Mouse (Mus musculus): ENCODE measurements around the gene Shisa2. TPM values are rescaled to one million over a fixed set of nuclear protein-coding genes. Genes with fewer than 3 reads are reported as not detected.

Gene Shisa2
- polyA plus RNA-seq, 1 experiment = 3.1 TPM

DNA sequence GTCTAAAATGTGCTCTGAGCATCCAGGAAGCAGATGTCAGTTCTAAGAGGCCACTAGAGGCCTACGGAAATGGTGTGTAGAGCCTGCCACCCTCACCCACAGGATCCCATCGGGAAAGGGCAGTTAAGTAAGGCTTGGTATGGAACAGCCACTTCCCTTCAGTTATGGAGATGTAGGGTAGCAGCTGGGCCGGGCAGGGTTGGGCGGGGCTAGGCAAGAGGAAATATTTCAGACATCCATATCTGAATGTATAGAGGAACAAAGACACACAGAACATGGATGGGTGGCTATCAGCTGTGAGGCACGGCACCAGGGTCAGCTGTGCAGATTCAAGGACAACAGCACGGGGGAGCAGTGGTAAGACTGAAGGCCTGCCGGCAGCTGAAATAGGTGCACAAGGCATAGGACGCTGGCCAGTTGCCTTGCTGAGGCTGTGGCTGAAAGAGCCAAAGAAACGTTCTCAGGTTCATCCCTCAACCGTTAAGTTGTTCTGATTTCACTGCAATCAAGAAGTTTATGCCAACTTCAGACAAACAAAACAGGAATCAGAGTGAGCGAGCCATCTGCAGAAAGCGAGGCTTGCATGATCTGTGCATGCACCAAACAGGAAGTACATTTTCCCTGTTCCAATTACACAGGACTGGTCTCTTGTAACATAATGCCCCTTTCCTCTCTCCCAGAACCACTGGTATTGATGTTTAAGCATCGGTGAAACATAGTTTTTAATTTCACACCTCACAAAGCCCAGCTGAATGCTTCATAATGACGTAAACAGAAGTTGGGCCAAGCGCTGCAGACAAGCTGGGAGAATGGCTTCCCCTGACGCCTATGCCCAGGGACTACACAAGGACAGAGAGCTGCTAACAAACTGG is 22.0 kb downstream of the Shisa2 start:
- no peak for DNase-seq
- TF ChIP-seq CTCF (IDR thresholded peaks at IDR 0.05; ENCODE audit: borderline replicate concordance, insufficient read depth, low read depth, low read length) = no peak
- TF ChIP-seq POLR2A (IDR thresholded peaks at IDR 0.05; ENCODE audit: borderline replicate concordance, insufficient read depth, low read length) = no peak
- Histone ChIP-seq H3K4me3 (replicated peaks; ENCODE audit: insufficient read depth, low read depth, low read length) (no peak overlapping the region), H3K27me3 (ENCODE audit: control insufficient read depth, insufficient read depth, low read length) (no peaks in the 10 kb centered on the region), H3K4me1 (ENCODE audit: control insufficient read depth, insufficient read depth, low read length) (no peaks in the 10 kb centered on the region), H3K27ac (ENCODE audit: insufficient read depth, low read length) (no peak overlapping the region)
- 60% methylated on average over 16 of the region's 16 CpGs for WGBS

DNA sequence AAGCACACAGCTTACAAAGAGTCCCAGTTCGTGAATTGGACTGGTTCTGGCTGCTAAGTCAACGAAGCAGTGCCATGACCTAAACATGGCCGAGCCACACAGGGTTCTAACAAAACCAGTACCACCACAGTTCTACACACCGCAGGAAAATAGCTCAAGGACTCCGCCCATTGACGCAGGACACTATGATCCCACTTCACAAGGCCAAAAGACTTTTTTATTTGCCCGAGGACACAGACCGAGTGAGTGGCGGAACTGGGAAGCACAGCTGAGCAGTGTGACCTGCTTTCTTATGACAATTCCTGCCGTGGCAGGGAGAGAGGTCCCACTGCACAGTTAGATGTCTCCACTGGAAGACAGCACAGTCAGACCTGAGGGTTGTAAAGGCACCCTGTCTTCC is 23.5 kb downstream of the Shisa2 start:
- WGBS = 84% methylated on average over 10 of the region's 10 CpGs

DNA sequence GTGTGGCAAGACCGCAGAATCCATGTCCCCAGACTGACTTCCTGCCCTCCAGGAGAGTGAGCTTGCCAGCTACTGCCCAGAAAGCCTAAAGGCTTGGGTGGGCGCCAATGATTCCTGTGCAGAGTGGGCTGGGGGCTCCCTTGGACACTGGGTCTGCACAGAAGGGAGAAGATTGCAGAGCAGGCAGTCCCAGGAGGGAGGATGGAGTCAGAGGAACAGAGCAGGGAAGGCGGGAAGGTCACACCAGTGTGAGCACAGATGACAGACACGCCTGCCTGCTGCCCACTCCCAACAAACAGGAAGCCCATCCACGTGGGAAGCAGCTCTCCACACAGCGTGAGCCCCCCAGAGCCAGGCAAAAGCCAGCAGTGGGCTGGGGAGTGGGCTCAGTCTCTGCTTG is 24.2 kb downstream of the Shisa2 start:
- Histone ChIP-seq H3K4me1 (ENCODE audit: control insufficient read depth, insufficient read depth, low read length) (no peaks in the 10 kb centered on the region), H3K27me3 (ENCODE audit: control insufficient read depth, insufficient read depth, low read length) (no peaks in the 10 kb centered on the region), H3K27ac (ENCODE audit: insufficient read depth, low read length) (no peak overlapping the region), H3K4me3 (replicated peaks; ENCODE audit: insufficient read depth, low read depth, low read length) (no peak overlapping the region)
- DNase-seq = no peak
- 26% methylated on average over 6 of the region's 6 CpGs for WGBS
- TF ChIP-seq POLR2A (IDR thresholded peaks at IDR 0.05; ENCODE audit: borderline replicate concordance, insufficient read depth, low read length) (no peak), CTCF (IDR thresholded peaks at IDR 0.05; ENCODE audit: borderline replicate concordance, insufficient read depth, low read depth, low read length) (no peak)

More for the DNA sequence above, 23.5 kb downstream of the Shisa2 start:
- no peak for TF ChIP-seq CTCF (IDR thresholded peaks at IDR 0.05; ENCODE audit: borderline replicate concordance, insufficient read depth, low read depth, low read length)
- TF ChIP-seq POLR2A (IDR thresholded peaks at IDR 0.05; ENCODE audit: borderline replicate concordance, insufficient read depth, low read length) = no peak
- H3K27ac ChIP-seq (ENCODE audit: insufficient read depth, low read length) = no peak overlapping the region
- no peaks in the 10 kb centered on the region for H3K4me1 ChIP-seq (ENCODE audit: control insufficient read depth, insufficient read depth, low read length)
- no peaks in the 10 kb centered on the region for H3K27me3 ChIP-seq (ENCODE audit: control insufficient read depth, insufficient read depth, low read length)
- no peak for DNase-seq
- H3K4me3 ChIP-seq (replicated peaks; ENCODE audit: insufficient read depth, low read depth, low read length) = no peak overlapping the region

DNA sequence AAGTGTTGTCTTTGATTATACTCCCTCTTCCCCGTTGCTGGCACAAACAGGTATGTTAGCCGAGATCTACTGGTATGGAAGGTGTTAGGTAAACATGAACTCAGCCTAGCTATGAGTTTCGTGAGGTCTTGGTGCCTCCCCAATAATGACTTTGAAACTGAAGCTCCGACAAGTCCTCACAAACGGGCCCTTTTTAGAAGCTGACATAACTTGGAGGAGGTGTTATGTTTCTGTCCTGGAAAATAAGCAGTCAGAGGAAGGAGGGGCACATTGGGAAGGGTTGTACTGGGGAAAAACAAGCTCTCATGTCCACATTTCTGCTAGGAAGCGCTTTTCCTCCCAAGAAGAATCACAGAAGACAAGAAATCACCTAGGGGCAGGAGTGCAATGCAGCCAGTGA is 31.5 kb downstream of the Shisa2 start:
- H3K27me3 ChIP-seq (ENCODE audit: control insufficient read depth, insufficient read depth, low read length) = no peaks in the 10 kb centered on the region
- no peak for DNase-seq

DNA sequence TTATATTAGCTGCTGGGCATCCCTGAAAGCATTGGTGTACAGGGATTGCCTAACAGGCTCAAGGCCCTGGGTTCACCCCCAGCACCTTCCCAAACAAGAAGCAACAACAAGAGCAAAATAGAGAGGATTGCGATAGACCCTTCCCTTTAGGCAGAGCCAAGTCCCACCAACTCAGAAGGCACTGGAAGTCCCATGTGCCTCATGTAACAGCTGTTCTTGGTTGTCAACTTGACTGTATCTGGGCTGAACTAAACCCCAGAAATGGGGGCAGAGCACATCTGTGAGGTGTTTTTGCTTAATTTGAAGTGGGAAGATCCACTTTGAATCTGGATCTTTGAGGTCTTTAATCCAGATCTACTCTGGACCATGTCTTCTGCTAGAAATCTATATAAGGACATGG is 32.0 kb downstream of the Shisa2 start:
- H3K4me1 ChIP-seq (ENCODE audit: control insufficient read depth, insufficient read depth, low read length) = no peaks in the 10 kb centered on the region
- no peaks in the 10 kb centered on the region for H3K27me3 ChIP-seq (ENCODE audit: control insufficient read depth, insufficient read depth, low read length)
- no peak overlapping the region for H3K4me3 ChIP-seq (replicated peaks; ENCODE audit: insufficient read depth, low read depth, low read length)
- no peak for TF ChIP-seq CTCF (IDR thresholded peaks at IDR 0.05; ENCODE audit: borderline replicate concordance, insufficient read depth, low read depth, low read length)
- TF ChIP-seq POLR2A (IDR thresholded peaks at IDR 0.05; ENCODE audit: borderline replicate concordance, insufficient read depth, low read length) = no peak
- WGBS = 89% methylated on average over 1 of the region's 1 CpGs
- no peak overlapping the region for H3K27ac ChIP-seq (ENCODE audit: insufficient read depth, low read length)
- DNase-seq = no peak

More for the DNA sequence above, 31.5 kb downstream of the Shisa2 start:
- H3K27ac ChIP-seq (ENCODE audit: insufficient read depth, low read length) = no peak overlapping the region
- H3K4me1 ChIP-seq (ENCODE audit: control insufficient read depth, insufficient read depth, low read length) = no peaks in the 10 kb centered on the region
- TF ChIP-seq CTCF (IDR thresholded peaks at IDR 0.05; ENCODE audit: borderline replicate concordance, insufficient read depth, low read depth, low read length) (no peak), POLR2A (IDR thresholded peaks at IDR 0.05; ENCODE audit: borderline replicate concordance, insufficient read depth, low read length) (no peak)
- WGBS = 90% methylated on average over 6 of the region's 6 CpGs
- no peak overlapping the region for H3K4me3 ChIP-seq (replicated peaks; ENCODE audit: insufficient read depth, low read depth, low read length)

DNA sequence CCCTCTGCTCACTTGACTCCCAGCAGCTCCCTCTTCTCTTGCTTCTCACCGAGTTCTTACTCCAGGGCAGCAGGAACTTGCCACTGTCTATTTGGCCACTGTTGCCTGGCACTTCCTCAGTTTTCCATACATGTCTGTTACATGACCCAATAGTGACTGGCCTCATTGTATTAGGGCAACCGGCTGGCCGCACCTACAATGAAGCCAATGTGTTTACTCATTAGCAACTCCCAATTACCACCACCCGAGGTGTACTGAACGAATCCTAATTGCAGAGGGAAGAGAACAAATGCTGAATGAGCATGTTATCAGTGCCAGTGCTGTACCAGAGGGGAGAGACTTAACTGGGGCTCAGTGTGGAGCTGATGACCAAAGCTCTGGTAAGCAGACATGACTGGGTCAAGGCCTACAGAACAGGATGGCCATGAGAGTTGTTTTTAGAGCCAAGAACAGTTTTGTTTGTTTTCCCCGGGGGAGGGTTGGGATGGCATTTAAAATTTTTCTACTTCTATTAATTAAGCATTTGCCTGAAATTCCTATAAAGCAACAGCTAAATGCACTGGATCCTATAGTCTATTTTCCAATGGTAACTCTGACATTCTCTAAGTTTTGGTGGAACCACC is 47.9 kb downstream of the Shisa2 start:
- 73% methylated on average over 6 of the region's 6 CpGs for WGBS
- DNase-seq = no peak
- Histone ChIP-seq H3K4me3 (replicated peaks; ENCODE audit: insufficient read depth, low read depth, low read length) (no peak overlapping the region), H3K27ac (ENCODE audit: insufficient read depth, low read length) (no peak overlapping the region), H3K27me3 (ENCODE audit: control insufficient read depth, insufficient read depth, low read length) (no peaks in the 10 kb centered on the region), H3K4me1 (ENCODE audit: control insufficient read depth, insufficient read depth, low read length) (no peaks in the 10 kb centered on the region)
- TF ChIP-seq POLR2A (IDR thresholded peaks at IDR 0.05; ENCODE audit: borderline replicate concordance, insufficient read depth, low read length) = no peak
- no peak for TF ChIP-seq CTCF (IDR thresholded peaks at IDR 0.05; ENCODE audit: borderline replicate concordance, insufficient read depth, low read depth, low read length)

DNA sequence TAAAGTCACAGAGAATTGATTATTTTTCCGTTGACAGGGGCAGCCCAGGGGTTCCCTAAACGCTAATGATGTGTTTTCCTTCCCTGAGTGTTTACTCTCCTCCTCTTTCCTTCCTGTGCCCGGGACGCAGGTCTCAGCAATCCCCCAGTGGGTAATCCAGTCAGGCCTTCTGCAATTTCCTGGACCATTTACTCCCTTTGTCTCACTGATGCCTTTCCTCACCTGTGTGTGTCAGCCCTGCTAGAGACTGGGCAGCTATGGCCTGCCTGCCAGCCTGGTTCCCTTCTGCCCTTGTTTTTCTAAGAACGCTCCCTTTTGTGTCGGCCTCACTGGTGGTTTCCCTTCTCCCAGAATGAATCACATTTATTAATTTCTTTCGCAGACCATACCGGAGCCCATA is 49.4 kb downstream of the Shisa2 start:
- Histone ChIP-seq H3K4me3 (replicated peaks; ENCODE audit: insufficient read depth, low read depth, low read length) (no peak overlapping the region), H3K4me1 (ENCODE audit: control insufficient read depth, insufficient read depth, low read length) (no peaks in the 10 kb centered on the region), H3K27ac (ENCODE audit: insufficient read depth, low read length) (no peak overlapping the region), H3K27me3 (ENCODE audit: control insufficient read depth, insufficient read depth, low read length) (no peaks in the 10 kb centered on the region)
- TF ChIP-seq POLR2A (IDR thresholded peaks at IDR 0.05; ENCODE audit: borderline replicate concordance, insufficient read depth, low read length) (no peak), CTCF (IDR thresholded peaks at IDR 0.05; ENCODE audit: borderline replicate concordance, insufficient read depth, low read depth, low read length) (no peak)
- WGBS = 60% methylated on average over 8 of the region's 8 CpGs
- no peak for DNase-seq

DNA sequence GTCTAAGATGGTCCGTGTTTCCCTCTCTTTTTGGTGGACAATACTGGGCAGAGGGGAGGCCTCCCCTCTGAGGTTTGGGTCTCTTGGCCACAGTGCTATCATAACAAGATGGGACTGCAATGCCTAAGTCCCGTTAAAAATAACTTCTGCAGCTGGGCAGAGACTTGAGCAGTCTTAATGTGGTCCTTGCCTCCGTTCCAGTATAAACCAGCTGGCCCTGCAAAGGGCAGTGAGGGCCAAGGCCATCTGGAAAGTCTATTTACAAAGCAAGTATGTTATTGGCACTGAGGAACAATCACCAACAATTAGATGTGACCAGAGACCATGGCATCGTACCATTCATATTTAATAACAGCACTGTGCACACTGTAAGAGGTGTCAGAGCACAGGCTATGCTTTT is 50.2 kb downstream of the Shisa2 start:
- no peak for DNase-seq
- Histone ChIP-seq H3K27me3 (ENCODE audit: control insufficient read depth, insufficient read depth, low read length) (no peaks in the 10 kb centered on the region), H3K4me1 (ENCODE audit: control insufficient read depth, insufficient read depth, low read length) (no peaks in the 10 kb centered on the region), H3K27ac (ENCODE audit: insufficient read depth, low read length) (no peak overlapping the region), H3K4me3 (replicated peaks; ENCODE audit: insufficient read depth, low read depth, low read length) (no peak overlapping the region)
- WGBS = 35% methylated on average over 4 of the region's 4 CpGs
- TF ChIP-seq CTCF (IDR thresholded peaks at IDR 0.05; ENCODE audit: borderline replicate concordance, insufficient read depth, low read depth, low read length) = no peak
- TF ChIP-seq POLR2A (IDR thresholded peaks at IDR 0.05; ENCODE audit: borderline replicate concordance, insufficient read depth, low read length) = no peak

Measured in cerebellum, adult 2 months (tissue).